Mouse (Mus musculus): ENCODE measurements around the gene Cstad. TPM values are rescaled to one million over a fixed set of nuclear protein-coding genes. Genes with fewer than 3 reads are reported as not detected.

Cstad gene
- polyA plus RNA-seq, 1 experiment from 2014 or later = 1.7 TPM

- peaks cover 40% of the 10 kb centered on the region for H3K4me1 ChIP-seq (ENCODE audit: control insufficient read depth, insufficient read depth, low read length)
- ATAC-seq (ENCODE audit: low read depth) = no peak
- 79% methylated on average over 4 of the region's 4 CpGs for WGBS
Observed at GRCm38 (mm10) chr2:30589781-30590180, 5.1 kb upstream of the Cstad start.

DNA sequence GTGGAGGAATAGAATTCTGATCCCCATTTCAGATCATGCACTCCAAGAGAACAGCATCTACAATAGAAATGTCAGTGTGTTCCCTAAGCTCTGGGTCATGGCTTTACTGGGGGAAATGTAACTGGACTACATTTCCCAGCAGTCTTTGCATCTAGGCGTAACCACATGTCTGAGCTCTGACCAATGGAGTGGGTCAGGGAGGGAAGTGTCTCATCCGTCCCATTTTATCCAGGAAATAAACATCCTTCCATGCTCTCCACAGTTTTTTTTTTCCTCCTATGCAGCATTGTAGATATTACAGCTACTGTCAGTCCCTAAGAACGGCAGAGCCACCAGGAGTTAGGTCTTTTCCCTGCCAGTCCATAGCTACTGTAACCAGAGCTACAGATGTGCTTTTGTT, 3.9 kb upstream of the Cstad start:
- ATAC-seq (ENCODE audit: low read depth) (peak; percentile 62), DNase-seq (ENCODE audit: low spot score) (peak; percentile 92)
- Histone ChIP-seq H3K4me1 (ENCODE audit: control insufficient read depth, insufficient read depth, low read length) (peaks cover 44% of the 10 kb centered on the region), H3K4me2 (ENCODE audit: low read depth, low read length) (peak overlapping the region; percentile 51), H3K4me3 (ENCODE audit: low read depth, low read length) (no peak overlapping the region), H3K9ac (ENCODE audit: low read depth, low read length) (0 out of 2 replicates have a peak overlapping the region, but pooled peaks have one; percentile 27), H3K27me3 (replicated peaks; ENCODE audit: control insufficient read depth, insufficient read depth, low read length) (no peaks in the 10 kb centered on the region), H3K9me3 (ENCODE audit: control insufficient read depth, low read length) (no peaks in the 10 kb centered on the region), H3K36me3 (ENCODE audit: control insufficient read depth, insufficient read depth, low read length) (no peaks in the 10 kb centered on the region), H3K27ac (replicated peaks; ENCODE audit: low read depth, low read length) (peak overlapping the region; percentile 55)
- 5% methylated on average over 3 of the region's 3 CpGs for WGBS

More at GRCm38 (mm10) chr2:30589781-30590180, 5.1 kb upstream of the Cstad start:
- Histone ChIP-seq H3K4me2 (ENCODE audit: low read depth, low read length) (no peak overlapping the region), H3K27me3 (replicated peaks; ENCODE audit: control insufficient read depth, insufficient read depth, low read length) (no peaks in the 10 kb centered on the region), H3K27ac (replicated peaks; ENCODE audit: low read depth, low read length) (no peak overlapping the region), H3K9me3 (ENCODE audit: control insufficient read depth, low read length) (no peaks in the 10 kb centered on the region), H3K36me3 (ENCODE audit: control insufficient read depth, insufficient read depth, low read length) (no peaks in the 10 kb centered on the region), H3K9ac (ENCODE audit: low read depth, low read length) (no peak overlapping the region), H3K4me3 (ENCODE audit: low read depth, low read length) (no peak overlapping the region)
- DNase-seq (ENCODE audit: low spot score) = no peak

- no peak for ATAC-seq (ENCODE audit: low read depth)
- Histone ChIP-seq H3K9me3 (ENCODE audit: control insufficient read depth, low read length) (no peaks in the 10 kb centered on the region), H3K9ac (ENCODE audit: low read depth, low read length) (no peak overlapping the region), H3K4me1 (ENCODE audit: control insufficient read depth, insufficient read depth, low read length) (peaks cover 30% of the 10 kb centered on the region), H3K4me2 (ENCODE audit: low read depth, low read length) (no peak overlapping the region), H3K36me3 (ENCODE audit: control insufficient read depth, insufficient read depth, low read length) (no peaks in the 10 kb centered on the region), H3K4me3 (ENCODE audit: low read depth, low read length) (no peak overlapping the region), H3K27ac (replicated peaks; ENCODE audit: low read depth, low read length) (no peak overlapping the region), H3K27me3 (replicated peaks; ENCODE audit: control insufficient read depth, insufficient read depth, low read length) (no peaks in the 10 kb centered on the region)
- no peak for DNase-seq (ENCODE audit: low spot score)
- WGBS = 60% methylated on average over 6 of the region's 6 CpGs
Observed at GRCm38 (mm10) chr2:30592391-30592790, 2.4 kb upstream of the Cstad start.

- ATAC-seq (ENCODE audit: low read depth) = no peak
- no peaks in the 10 kb centered on the region for H3K27me3 ChIP-seq (replicated peaks; ENCODE audit: control insufficient read depth, insufficient read depth, low read length)
- H3K4me2 ChIP-seq (ENCODE audit: low read depth, low read length) = no peak overlapping the region
- H3K9ac ChIP-seq (ENCODE audit: low read depth, low read length) = 0 out of 2 replicates have a peak overlapping the region, but pooled peaks have one; percentile 28
- H3K9me3 ChIP-seq (ENCODE audit: control insufficient read depth, low read length) = no peaks in the 10 kb centered on the region
- no peak overlapping the region for H3K27ac ChIP-seq (replicated peaks; ENCODE audit: low read depth, low read length)
- 80% methylated on average over 6 of the region's 6 CpGs for WGBS
- no peak for DNase-seq (ENCODE audit: low spot score)
- peaks cover 26% of the 10 kb centered on the region for H3K4me1 ChIP-seq (ENCODE audit: control insufficient read depth, insufficient read depth, low read length)
- no peaks in the 10 kb centered on the region for H3K36me3 ChIP-seq (ENCODE audit: control insufficient read depth, insufficient read depth, low read length)
- H3K4me3 ChIP-seq (ENCODE audit: low read depth, low read length) = no peak overlapping the region
Observed at GRCm38 (mm10) chr2:30592951-30593350, 1.9 kb upstream of the Cstad start.

- Histone ChIP-seq H3K9me3 (ENCODE audit: control insufficient read depth, low read length) (no peaks in the 10 kb centered on the region), H3K36me3 (ENCODE audit: control insufficient read depth, insufficient read depth, low read length) (no peaks in the 10 kb centered on the region), H3K4me2 (ENCODE audit: low read depth, low read length) (peak overlapping the region; percentile 71), H3K9ac (ENCODE audit: low read depth, low read length) (peak overlapping the region; percentile 75), H3K4me1 (ENCODE audit: control insufficient read depth, insufficient read depth, low read length) (peaks cover 26% of the 10 kb centered on the region), H3K27ac (replicated peaks; ENCODE audit: low read depth, low read length) (peak overlapping the region; percentile 98), H3K27me3 (replicated peaks; ENCODE audit: control insufficient read depth, insufficient read depth, low read length) (no peaks in the 10 kb centered on the region), H3K4me3 (ENCODE audit: low read depth, low read length) (peak overlapping the region; percentile 51)
- no peak for ATAC-seq (ENCODE audit: low read depth)
- WGBS = 74% methylated on average over 13 of the region's 13 CpGs
- DNase-seq (ENCODE audit: low spot score) = no peak
Observed at GRCm38 (mm10) chr2:30593636-30594310, 1.1 kb upstream of the Cstad start.

- Histone ChIP-seq H3K9me3 (ENCODE audit: control insufficient read depth, low read length) (no peaks in the 10 kb centered on the region), H3K4me2 (ENCODE audit: low read depth, low read length) (peak overlapping the region; percentile 71), H3K4me3 (ENCODE audit: low read depth, low read length) (peak overlapping the region; percentile 51), H3K36me3 (ENCODE audit: control insufficient read depth, insufficient read depth, low read length) (no peaks in the 10 kb centered on the region), H3K27ac (replicated peaks; ENCODE audit: low read depth, low read length) (peak overlapping the region; percentile 98), H3K27me3 (replicated peaks; ENCODE audit: control insufficient read depth, insufficient read depth, low read length) (no peaks in the 10 kb centered on the region), H3K9ac (ENCODE audit: low read depth, low read length) (peak overlapping the region; percentile 75; the same call in 1 of the 2 replicates), H3K4me1 (ENCODE audit: control insufficient read depth, insufficient read depth, low read length) (peaks cover 38% of the 10 kb centered on the region)
- ATAC-seq (ENCODE audit: low read depth) (no peak), DNase-seq (ENCODE audit: low spot score) (no peak)
- WGBS = 72% methylated on average over 4 of the region's 4 CpGs
Observed at GRCm38 (mm10) chr2:30595796-30596195, 956 bp downstream of the Cstad start.

- Histone ChIP-seq H3K4me1 (ENCODE audit: control insufficient read depth, insufficient read depth, low read length) (peaks cover 43% of the 10 kb centered on the region), H3K9me3 (ENCODE audit: control insufficient read depth, low read length) (no peaks in the 10 kb centered on the region), H3K4me2 (ENCODE audit: low read depth, low read length) (no peak overlapping the region), H3K36me3 (ENCODE audit: control insufficient read depth, insufficient read depth, low read length) (no peaks in the 10 kb centered on the region), H3K27ac (replicated peaks; ENCODE audit: low read depth, low read length) (peak overlapping the region; percentile 94), H3K27me3 (replicated peaks; ENCODE audit: control insufficient read depth, insufficient read depth, low read length) (no peaks in the 10 kb centered on the region), H3K4me3 (ENCODE audit: low read depth, low read length) (no peak overlapping the region), H3K9ac (ENCODE audit: low read depth, low read length) (no peak overlapping the region)
- no peak for ATAC-seq (ENCODE audit: low read depth)
- WGBS = 47% methylated on average over 3 of the region's 3 CpGs
- peak; percentile 72 for DNase-seq (ENCODE audit: low spot score)
Observed at GRCm38 (mm10) chr2:30599621-30600020, 4.8 kb downstream of the Cstad start.

DNA sequence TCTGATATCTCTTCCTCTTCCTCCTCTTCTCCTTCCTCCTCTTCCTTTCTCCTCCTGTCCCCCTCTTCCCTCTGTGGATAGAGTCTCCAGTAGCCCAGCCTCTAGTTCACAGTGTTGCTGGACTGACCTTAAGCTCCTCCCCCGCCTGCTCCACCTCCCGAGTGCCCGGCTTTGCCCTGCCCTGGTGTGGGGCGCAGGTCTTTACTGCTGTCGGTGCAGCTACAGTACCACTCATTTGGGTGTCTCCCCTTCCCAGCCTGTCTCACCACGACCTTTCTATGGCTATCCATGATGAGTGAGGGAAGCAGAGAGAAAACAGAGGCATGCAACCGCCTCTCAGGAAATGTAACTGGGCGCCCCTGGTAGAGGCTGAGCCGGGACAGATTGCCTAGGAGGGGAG, 5.5 kb downstream of the Cstad start:
- Histone ChIP-seq H3K27me3 (replicated peaks; ENCODE audit: control insufficient read depth, insufficient read depth, low read length) (no peaks in the 10 kb centered on the region), H3K36me3 (ENCODE audit: control insufficient read depth, insufficient read depth, low read length) (no peaks in the 10 kb centered on the region), H3K4me3 (ENCODE audit: low read depth, low read length) (peak overlapping the region; percentile 0; the same call in 1 of the 2 replicates), H3K9me3 (ENCODE audit: control insufficient read depth, low read length) (no peaks in the 10 kb centered on the region), H3K4me1 (ENCODE audit: control insufficient read depth, insufficient read depth, low read length) (peaks cover 48% of the 10 kb centered on the region), H3K9ac (ENCODE audit: low read depth, low read length) (peak overlapping the region; percentile 46), H3K4me2 (ENCODE audit: low read depth, low read length) (peak overlapping the region; percentile 49), H3K27ac (replicated peaks; ENCODE audit: low read depth, low read length) (peak overlapping the region; percentile 94)
- ATAC-seq (ENCODE audit: low read depth) (no peak), DNase-seq (ENCODE audit: low spot score) (no peak)
- WGBS = 9% methylated on average over 9 of the region's 9 CpGs
